Mouse (Mus musculus) CH12.LX (cell line): ENCODE data around the gene Cnnm2. TPM values are rescaled to one million over a fixed set of nuclear protein-coding genes. Genes with fewer than 3 reads are reported as not detected.
"Not testable (repeated sequence)": the region's sequence is repeated elsewhere in the genome, so short reads cannot be mapped to it uniquely, and the experiment has no call there.

ENCODE experiments used
- DNase-seq: peaks from one replicate; pipeline ENCODE4 v3.0.0-alpha.2; 2013; ENCODE audit errors: extremely low read depth
- H3K27ac ChIP-seq: 2 replicates; pipeline ENCODE4 v1.5.1; 2012; ENCODE audit warnings: low read depth, mild to moderate bottlenecking, control low read depth, moderate library complexity; ENCODE audit not compliant: insufficient read depth
- H3K27me3 ChIP-seq: replicated peaks from 2 replicates; pipeline ENCODE3; 2012; ENCODE audit warnings: inconsistent platforms
- H3K36me3 ChIP-seq, 2 experiments: replicated peaks in 1 of 2; 2 replicates each; pipeline versions ENCODE3 to v1.6.1; 2012; ENCODE audit warnings: inconsistent platforms in 1 of 2, low read length in 1 of 2, mild to moderate bottlenecking in 1 of 2, mixed read lengths in 1 of 2, moderate library complexity in 1 of 2; ENCODE audit not compliant: control insufficient read depth in 1 of 2, insufficient read depth in 1 of 2
- H3K4me1 ChIP-seq, 2 experiments: 2 replicates each; pipeline ENCODE4 v1.6.1; 2012; ENCODE audit warnings: inconsistent platforms in 1 of 2, moderate library complexity in 1 of 2; ENCODE audit not compliant: insufficient read depth in 2 of 2, control insufficient read depth in 1 of 2
- H3K4me2 ChIP-seq: 2 replicates; pipeline ENCODE4 v1.6.1; 2012; ENCODE audit warnings: low read depth, mild to moderate bottlenecking, control low read depth; ENCODE audit not compliant: poor library complexity, insufficient read depth, severe bottlenecking
- H3K4me3 ChIP-seq, 3 experiments: fragments of 150-350 bp in 1 of 3; sonication (generic) in 1 of 3; replicated peaks in 1 of 3; 2 replicates each; pipeline versions ENCODE3 to v1.5.1; 2011 to 2012; ENCODE audit warnings: low read depth in 2 of 3, low read length in 2 of 3, mild to moderate bottlenecking in 2 of 3, moderate library complexity in 2 of 3, control low read depth in 1 of 3, improper control_type of control experiment in 1 of 3, inconsistent platforms in 1 of 3, mixed read lengths in 1 of 3; ENCODE audit not compliant: poor library complexity in 1 of 3
- H3K79me2 ChIP-seq: replicated peaks from 2 replicates; pipeline ENCODE4 v1.6.1; 2012; ENCODE audit warnings: mild to moderate bottlenecking, moderate library complexity; ENCODE audit not compliant: control insufficient read depth, poor library complexity, insufficient read depth, severe bottlenecking; ENCODE audit errors: extremely low read depth
- H3K9ac ChIP-seq: 2 replicates; pipeline ENCODE4 v1.6.1; 2012; ENCODE audit warnings: low read depth, mild to moderate bottlenecking, control low read depth, moderate library complexity; ENCODE audit not compliant: insufficient read depth
- H3K9me3 ChIP-seq: replicated peaks from 2 replicates; pipeline ENCODE3; 2012; ENCODE audit warnings: low read length, inconsistent platforms, mixed read lengths
- CTCF ChIP-seq, 2 experiments: IDR thresholded peaks in 1 of 2; conservative IDR thresholded peaks in 1 of 2; 2 replicates each; pipeline ENCODE4 v1.5.1; 2011 to 2012; ENCODE audit warnings: low read depth in 2 of 2, low read length in 2 of 2, improper control_type of control experiment in 1 of 2, inconsistent platforms in 1 of 2, mild to moderate bottlenecking in 1 of 2, moderate library complexity in 1 of 2
- E2F4 ChIP-seq: IDR thresholded peaks from 2 replicates; pipeline ENCODE4 v1.6.1; 2011; ENCODE audit warnings: low read depth, low read length, improper control_type of control experiment; ENCODE audit not compliant: insufficient replicate concordance
- EP300 ChIP-seq: IDR thresholded peaks from 2 replicates; pipeline ENCODE4 v1.6.1; 2011; ENCODE audit warnings: low read length, improper control_type of control experiment
- JUN ChIP-seq: IDR thresholded peaks from 2 replicates; pipeline ENCODE4 v1.6.1; 2011; ENCODE audit warnings: low read depth, mild to moderate bottlenecking, low read length, improper control_type of control experiment, moderate library complexity; ENCODE audit not compliant: insufficient read depth
- JUND ChIP-seq: conservative IDR thresholded peaks from 2 replicates; pipeline ENCODE4 v1.6.1; 2011; ENCODE audit warnings: low read depth, low read length, improper control_type of control experiment
- MEF2A ChIP-seq: IDR thresholded peaks from 2 replicates; pipeline ENCODE4 v1.6.1; 2014; ENCODE audit warnings: low read depth, mild to moderate bottlenecking, inconsistent platforms, low read length, improper control_type of control experiment, borderline replicate concordance
- NELFE ChIP-seq: IDR thresholded peaks from 2 replicates; pipeline ENCODE4 v1.6.1; 2011; ENCODE audit warnings: low read depth, low read length, improper control_type of control experiment
- RAD21 ChIP-seq: IDR thresholded peaks from 2 replicates; pipeline ENCODE4 v1.6.1; 2011; ENCODE audit warnings: low read depth, mild to moderate bottlenecking, low read length, improper control_type of control experiment, moderate library complexity
- RCOR1 ChIP-seq: conservative IDR thresholded peaks from 2 replicates; pipeline ENCODE4 v1.6.1; 2012; ENCODE audit warnings: low read depth, mild to moderate bottlenecking, inconsistent platforms, low read length, improper control_type of control experiment
- SMC3 ChIP-seq: IDR thresholded peaks from 2 replicates; pipeline ENCODE4 v1.6.1; 2011; ENCODE audit warnings: low read depth, low read length, improper control_type of control experiment
- TCF12 ChIP-seq: IDR thresholded peaks from 2 replicates; pipeline ENCODE4 v1.6.1; 2014; ENCODE audit warnings: low read depth, mild to moderate bottlenecking, inconsistent platforms, low read length, improper control_type of control experiment
- UBTF ChIP-seq: IDR thresholded peaks from 2 replicates; pipeline ENCODE4 v1.6.1; 2012; ENCODE audit warnings: low read depth, mild to moderate bottlenecking, inconsistent platforms, low read length, improper control_type of control experiment, moderate library complexity
- ZC3H11A ChIP-seq: IDR thresholded peaks from 2 replicates; pipeline ENCODE4 v1.6.1; 2012; ENCODE audit warnings: low read depth, mild to moderate bottlenecking, inconsistent platforms, low read length, improper control_type of control experiment
- dilution Hi-C: fragments of 300-500 bp; cut with MboI; formaldehyde crosslinking; loops from 2 replicates; pipeline ENCODE4 v1.14.3; 2020; ENCODE audit warnings: low sequenced_read_pairs; ENCODE audit not compliant: extremely low pct_unique_long_range_greater_than_20kb, extremely low pct_ligation_motif_present
- in situ Hi-C: fragments of 300-500 bp; cut with MboI; formaldehyde crosslinking; loops from 3 replicates; pipeline ENCODE4 v1.14.3; 2019; ENCODE audit warnings: low sequenced_read_pairs, low pct_ligation_motif_present, low pct_unique_long_range_greater_than_20kb, mixed read lengths
- polyA plus RNA-seq: library from polyadenylated mRNA; unstranded; fragments of >175 nt; gene quantifications from 2 replicates; pipeline ENCODE4 v1.2.1, GENCODE M21; 2012; ENCODE audit warnings: low read depth; ENCODE audit not compliant: insufficient read length
- total RNA-seq, 2 experiments: library from RNA; depleted of rRNA; stranded (reverse); fragments of 300-350 nt in 1 of 2; fragments of >200 nt in 1 of 2; gene quantifications; 2 replicates each; pipeline ENCODE4 v1.2.3; 2012 to 2014

The Cnnm2 gene
- total and polyA plus RNA-seq, 3 experiments, result 1.8 to 3.7 (median 2.6) TPM

DNA sequence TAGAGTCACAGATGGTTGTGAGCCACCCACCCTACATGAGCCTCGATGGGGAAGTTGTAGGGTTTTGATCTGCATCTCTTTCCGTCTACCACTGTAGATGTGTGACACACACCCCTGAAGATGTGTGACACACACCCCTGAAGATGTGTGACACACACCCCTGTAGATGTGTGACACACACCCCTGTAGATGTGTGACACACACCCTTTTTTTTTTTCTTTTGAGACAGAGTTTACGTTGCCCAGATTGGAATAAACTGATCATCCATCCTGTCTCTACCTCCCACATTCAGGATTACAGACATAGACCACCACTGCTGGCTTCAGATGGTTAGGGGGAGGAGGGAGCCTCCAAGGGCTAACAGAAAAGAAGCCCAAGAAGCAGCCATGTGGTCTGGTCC lies 32.5 kb upstream of the Cnnm2 start (continued):
- no peak for TF ChIP-seq JUN

GRCm38 (mm10) chr19:46731351-46731750 lies 30.0 kb upstream of the Cnnm2 start:
- H3K9ac ChIP-seq, result no peak overlapping the region
- H3K4me3 ChIP-seq, result no peak overlapping the region
- peaks cover 0 to 4% of the 10 kb centered on the region in 2 experiments; a peak in 1 of 4 replicates for H3K4me1 ChIP-seq
- no peaks in the 10 kb centered on the region for H3K9me3 ChIP-seq
- DNase-seq, result no peak
- no peak for TF ChIP-seq MEF2A
- TF ChIP-seq CTCF (conservative IDR thresholded peaks at IDR 0.05 in 1 of 2, IDR thresholded peaks at IDR 0.05 in 1 of 2; ENCODE audit: low read depth in 2 of 2, low read length in 2 of 2), result no peak
- no peak for TF ChIP-seq NELFE
- TF ChIP-seq JUND, result no peak
- TF ChIP-seq TCF12, result no peak
- no peak for TF ChIP-seq ZC3H11A
- TF ChIP-seq UBTF, result no peak
- TF ChIP-seq SMC3, result no peak
- TF ChIP-seq E2F4, result no peak
- TF ChIP-seq RCOR1, result no peak
- TF ChIP-seq EP300, result no peak
- no peak for TF ChIP-seq RAD21
- TF ChIP-seq, all 38 proteins: peak for 0
- Histone ChIP-seq H3K27me3 (no peaks in the 10 kb centered on the region), H3K27ac (no peak overlapping the region), H3K36me3 (peaks cover 22 to 70% of the 10 kb centered on the region in 2 experiments), H3K4me2 (no peak overlapping the region), H3K79me2 (no peaks in the 10 kb centered on the region)
- dilution Hi-C loops, result no loop called here
- in situ Hi-C loops, result no loop called here

GRCm38 (mm10) chr19:46732673-46733072 lies 28.7 kb upstream of the Cnnm2 start:
- dilution Hi-C loops, H3K27ac ChIP-seq, DNase-seq, H3K27me3 ChIP-seq, H3K9me3 ChIP-seq, H3K4me2 ChIP-seq, H3K4me3 ChIP-seq, H3K9ac ChIP-seq, H3K79me2 ChIP-seq, H3K4me1 ChIP-seq, in situ Hi-C loops: not testable (repeated sequence)
- TF ChIP-seq CTCF (conservative IDR thresholded peaks at IDR 0.05 in 1 of 2, IDR thresholded peaks at IDR 0.05 in 1 of 2; ENCODE audit: low read depth in 2 of 2, low read length in 2 of 2), result peak in 1 of 2 experiments; percentile 21; a peak in 2 of 4 replicates
- H3K36me3 ChIP-seq, result peaks cover 33 to 72% of the 10 kb centered on the region in 2 experiments
